Mouse (Mus musculus) midbrain, embryonic 12.5 days (tissue): Measurements from ENCODE around the gene Optc. TPM values are rescaled to one million over a fixed set of nuclear protein-coding genes. Genes with fewer than 3 reads are reported as not detected.

Experiments
- ATAC-seq: fragments of 200-750 bp; cut with Nextera tagmentation; 2 replicates; pipeline ENCODE4 v1.8.0; 2017; ENCODE audit warnings: low read depth, moderate TSS enrichment, moderate library complexity; ENCODE audit not compliant: low FRiP score
- H3K27ac ChIP-seq: fragments of 300-500 bp; sonication (generic); replicated peaks from 2 replicates; pipeline ENCODE4 v1.5.1; 2016; ENCODE audit warnings: mild to moderate bottlenecking
- H3K27me3 ChIP-seq: fragments of 300-500 bp; sonication (generic); 2 replicates; pipeline ENCODE4 v1.6.1; 2016; ENCODE audit warnings: mild to moderate bottlenecking
- H3K36me3 ChIP-seq: fragments of 300-500 bp; sonication (generic); 2 replicates; pipeline ENCODE4 v1.6.1; 2016
- H3K4me1 ChIP-seq: fragments of 300-500 bp; sonication (generic); 2 replicates; pipeline ENCODE4 v1.6.1; 2016
- H3K4me2 ChIP-seq: fragments of 300-500 bp; sonication (generic); replicated peaks from 2 replicates; pipeline ENCODE4 v1.6.1; 2016; ENCODE audit warnings: mild to moderate bottlenecking, moderate library complexity
- H3K4me3 ChIP-seq: fragments of 300-500 bp; sonication (generic); 2 replicates; pipeline ENCODE4 v1.5.1; 2016; ENCODE audit warnings: mild to moderate bottlenecking
- H3K9ac ChIP-seq: fragments of 300-500 bp; sonication (generic); replicated peaks from 2 replicates; pipeline ENCODE4 v1.6.1; 2016; ENCODE audit warnings: mild to moderate bottlenecking, moderate library complexity
- H3K9me3 ChIP-seq: fragments of 300-500 bp; sonication (generic); 2 replicates; pipeline ENCODE4 v1.6.1; 2016; ENCODE audit warnings: mild to moderate bottlenecking
- WGBS: fragments of 180-500 bp; shearing (Covaris S2); methylation state at CpG from one replicate; pipeline ENCODE4 v1.1.7; 2016; 5-methylcytosine and 5-hydroxymethylcytosine counted together
- polyA plus RNA-seq: library from polyadenylated mRNA; unstranded; fragments of >200 nt; fragmentation: Nextera tagmentation; extraction: Ambion mirVana; gene quantifications from 2 replicates; pipeline ENCODE4 v1.2.1, GENCODE M21; 2016

Gene Optc
- polyA plus RNA-seq, 1 experiment from 2014 or later, result 3.0 TPM

DNA sequence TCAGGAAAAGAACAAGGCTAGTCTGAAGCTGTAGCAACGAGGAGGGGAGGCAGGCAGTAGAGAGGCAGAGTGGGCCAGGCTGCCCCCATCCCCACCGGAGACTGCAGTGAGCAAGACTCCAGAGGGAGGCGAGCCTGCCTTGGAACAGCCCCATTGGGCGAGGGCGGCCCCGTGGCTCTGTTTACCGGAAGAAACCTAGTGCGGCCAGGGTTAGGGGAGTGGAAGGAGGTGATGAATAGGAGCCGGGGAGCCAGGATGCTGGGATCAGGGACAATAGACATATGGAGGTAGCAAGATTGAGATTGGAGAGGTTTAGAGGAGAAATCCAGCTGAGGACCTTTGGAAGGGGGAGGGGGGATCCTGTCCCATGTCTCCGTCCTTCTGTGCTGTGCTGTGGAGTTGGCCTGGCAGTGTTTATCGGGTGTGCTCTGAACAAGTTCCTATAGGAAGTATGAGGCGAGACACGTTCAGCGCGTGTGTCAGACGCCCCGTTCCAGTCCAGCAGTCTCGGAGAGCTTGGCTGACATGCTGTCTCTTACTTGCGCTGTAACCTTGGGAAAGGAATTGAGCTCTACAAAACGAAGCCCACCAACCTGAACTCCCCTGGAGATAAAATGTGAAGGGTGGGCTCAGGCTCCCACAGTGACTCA lies 17.7 kb downstream of the Optc start:
- ATAC-seq, result no peak; the same call in 1 of the 2 replicates
- H3K4me2 ChIP-seq, result peak overlapping the region; percentile 45
- no peak overlapping the region for H3K27ac ChIP-seq
- 0 out of 2 replicates have a peak overlapping the region, but pooled peaks have one; percentile 13 for H3K4me3 ChIP-seq
- no peaks in the 10 kb centered on the region for H3K9me3 ChIP-seq
- 14% methylated on average over 20 of the region's 20 CpGs for WGBS
- peaks cover 63% of the 10 kb centered on the region for H3K4me1 ChIP-seq
- H3K9ac ChIP-seq, result no peak overlapping the region; the same call in 1 of the 2 replicates
- H3K27me3 ChIP-seq, result peaks cover 26% of the 10 kb centered on the region; the same call in 1 of the 2 replicates
- no peaks in the 10 kb centered on the region for H3K36me3 ChIP-seq

DNA sequence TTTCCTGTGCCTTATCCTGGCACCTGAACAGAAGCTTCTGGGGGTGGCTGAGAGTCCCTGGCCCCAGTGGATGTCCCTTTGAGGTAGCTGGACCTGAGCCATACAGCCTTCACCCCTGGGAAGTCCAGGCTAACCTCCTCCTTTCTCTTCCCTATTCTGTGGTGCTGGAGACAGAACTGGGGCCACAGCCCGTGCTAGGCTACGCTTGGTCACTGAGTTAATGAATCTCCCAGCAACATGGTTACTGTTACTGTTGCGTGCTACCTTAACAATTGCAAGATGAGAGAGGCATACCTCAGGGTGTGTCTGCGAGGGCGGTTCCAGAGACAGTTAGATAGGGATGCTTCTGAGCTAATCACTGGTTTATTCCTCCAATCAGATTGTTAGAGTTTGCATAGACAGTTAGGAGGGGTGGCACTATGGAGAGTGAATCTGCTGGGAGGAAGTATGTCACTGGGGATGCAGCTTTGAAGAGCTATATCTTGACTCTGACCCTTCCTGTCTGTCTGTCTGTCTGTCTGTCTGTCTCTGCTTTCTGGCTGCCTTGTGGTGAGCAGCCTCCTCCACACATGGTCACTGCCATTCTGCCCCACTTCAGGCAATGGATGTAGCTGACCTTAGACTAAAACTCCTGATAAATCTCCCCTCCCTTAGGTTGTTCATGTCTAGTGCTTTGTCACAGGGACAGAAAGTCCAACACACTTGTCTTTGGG lies 20.1 kb downstream of the Optc start:
- Histone ChIP-seq H3K4me1 (peaks cover 61% of the 10 kb centered on the region), H3K27ac (no peak overlapping the region; the same call in 1 of the 2 replicates)

GRCm38 (mm10) chr1:133887044-133887443 lies 20.8 kb downstream of the Optc start:
- 8% methylated on average over 8 of the region's 8 CpGs for WGBS
- Histone ChIP-seq H3K27ac (no peak overlapping the region; the same call in 1 of the 2 replicates), H3K9ac (peak overlapping the region; percentile 46), H3K27me3 (peaks cover 25% of the 10 kb centered on the region; the same call in 1 of the 2 replicates), H3K36me3 (no peaks in the 10 kb centered on the region), H3K9me3 (no peaks in the 10 kb centered on the region), H3K4me3 (no peak overlapping the region), H3K4me1 (peaks cover 63% of the 10 kb centered on the region), H3K4me2 (peak overlapping the region; percentile 22)
- ATAC-seq, result peak; percentile 16; the same call in 1 of the 2 replicates

More for the DNA sequence above, 20.1 kb downstream of the Optc start:
- Histone ChIP-seq H3K4me2 (peak overlapping the region; percentile 22; the same call in 1 of the 2 replicates), H3K27me3 (peaks cover 26% of the 10 kb centered on the region; the same call in 1 of the 2 replicates), H3K9me3 (no peaks in the 10 kb centered on the region), H3K4me3 (no peak overlapping the region), H3K36me3 (no peaks in the 10 kb centered on the region), H3K9ac (no peak overlapping the region)
- ATAC-seq, result no peak
- 78% methylated on average over 5 of the region's 5 CpGs for WGBS

DNA sequence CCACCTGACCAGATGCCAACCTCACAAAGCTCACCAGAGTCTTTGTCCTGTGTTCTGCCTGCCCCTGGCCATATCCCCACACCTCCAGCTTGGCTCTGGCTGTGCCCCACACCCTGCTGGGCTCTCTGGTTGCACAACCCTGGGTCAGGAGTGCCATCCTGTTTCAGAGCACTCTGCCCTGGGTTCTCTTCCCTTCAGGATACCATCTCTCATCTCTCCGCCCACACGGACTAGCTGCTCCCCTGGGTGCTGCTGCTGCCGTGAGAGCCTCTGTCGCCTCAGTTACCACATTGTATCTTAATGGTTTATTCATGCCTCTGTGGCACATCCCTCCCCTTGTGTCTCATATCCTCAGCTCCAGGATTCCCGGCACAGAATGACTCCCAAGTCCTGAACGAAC lies 21.4 kb downstream of the Optc start:
- no peak for ATAC-seq
- H3K9ac ChIP-seq, result no peak overlapping the region; the same call in 1 of the 2 replicates
- no peak overlapping the region for H3K4me3 ChIP-seq
- peak overlapping the region; percentile 22 for H3K4me2 ChIP-seq
- H3K27me3 ChIP-seq, result peaks cover 25% of the 10 kb centered on the region; the same call in 1 of the 2 replicates
- H3K9me3 ChIP-seq, result no peaks in the 10 kb centered on the region
- H3K27ac ChIP-seq, result no peak overlapping the region
- peaks cover 66% of the 10 kb centered on the region for H3K4me1 ChIP-seq
- 22% methylated on average over 6 of the region's 6 CpGs for WGBS
- no peaks in the 10 kb centered on the region for H3K36me3 ChIP-seq

- no peak overlapping the region for H3K4me3 ChIP-seq
- peaks cover 25% of the 10 kb centered on the region; the same call in 1 of the 2 replicates for H3K27me3 ChIP-seq
- no peak overlapping the region for H3K4me2 ChIP-seq
- H3K4me1 ChIP-seq, result peaks cover 60% of the 10 kb centered on the region
- no peaks in the 10 kb centered on the region for H3K36me3 ChIP-seq
- 92% methylated on average over 6 of the region's 7 CpGs for WGBS
- ATAC-seq, result no peak
- no peak overlapping the region for H3K9ac ChIP-seq
- no peaks in the 10 kb centered on the region for H3K9me3 ChIP-seq
- H3K27ac ChIP-seq, result no peak overlapping the region
These were observed 22.0 kb downstream of the Optc start for GRCm38 (mm10) chr1:133885811-133886210.

GRCm38 (mm10) chr1:133884746-133885145 lies 23.1 kb downstream of the Optc start:
- Histone ChIP-seq H3K4me1 (peaks cover 50% of the 10 kb centered on the region), H3K4me2 (no peak overlapping the region), H3K27ac (peak overlapping the region; percentile 16; the same call in 1 of the 2 replicates), H3K9ac (no peak overlapping the region), H3K4me3 (no peak overlapping the region), H3K9me3 (no peaks in the 10 kb centered on the region), H3K36me3 (no peaks in the 10 kb centered on the region), H3K27me3 (peaks cover 22% of the 10 kb centered on the region; the same call in 1 of the 2 replicates)
- ATAC-seq, result no peak
- WGBS, result 73% methylated on average over 9 of the region's 9 CpGs

DNA sequence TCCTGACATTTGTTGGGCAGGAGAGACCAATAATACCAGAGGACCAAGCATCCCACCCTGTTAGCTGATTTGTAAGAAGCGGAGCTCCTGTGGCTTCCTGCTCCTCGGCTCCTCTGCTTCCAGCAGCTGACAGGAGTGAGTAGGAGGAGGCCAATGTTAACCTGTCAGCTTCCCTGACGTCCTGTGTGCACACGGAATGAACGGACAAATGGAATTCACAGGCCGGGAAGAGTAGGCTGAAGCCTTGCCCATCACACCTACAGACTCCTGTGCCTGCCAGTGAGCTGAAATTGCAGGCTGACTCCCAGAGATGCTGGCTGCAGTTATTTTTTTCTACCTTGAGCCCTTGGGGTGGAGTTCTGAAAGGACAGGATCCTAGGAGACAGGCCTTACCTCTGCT lies 23.7 kb downstream of the Optc start:
- H3K4me2 ChIP-seq, result no peak overlapping the region
- no peaks in the 10 kb centered on the region for H3K9me3 ChIP-seq
- ATAC-seq, result no peak
- peak overlapping the region; percentile 16; the same call in 1 of the 2 replicates for H3K27ac ChIP-seq
- no peak overlapping the region for H3K4me3 ChIP-seq
- 79% methylated on average over 6 of the region's 6 CpGs for WGBS
- no peak overlapping the region for H3K9ac ChIP-seq
- peaks cover 17% of the 10 kb centered on the region; the same call in 1 of the 2 replicates for H3K27me3 ChIP-seq
- peaks cover 43% of the 10 kb centered on the region for H3K4me1 ChIP-seq
- H3K36me3 ChIP-seq, result no peaks in the 10 kb centered on the region

- no peak for ATAC-seq
- no peaks in the 10 kb centered on the region for H3K9me3 ChIP-seq
- no peak overlapping the region for H3K4me3 ChIP-seq
- no peak overlapping the region for H3K9ac ChIP-seq
- peaks cover 5% of the 10 kb centered on the region; the same call in 1 of the 2 replicates for H3K27me3 ChIP-seq
- no peaks in the 10 kb centered on the region for H3K36me3 ChIP-seq
- no peak overlapping the region for H3K27ac ChIP-seq
- WGBS, result 52% methylated on average over 11 of the region's 11 CpGs
- no peak overlapping the region for H3K4me2 ChIP-seq
- H3K4me1 ChIP-seq, result peaks cover 30% of the 10 kb centered on the region
These were observed 25.2 kb downstream of the Optc start for GRCm38 (mm10) chr1:133882283-133883217.

GRCm38 (mm10) chr1:133881813-133882212 lies 26.0 kb downstream of the Optc start:
- no peaks in the 10 kb centered on the region for H3K36me3 ChIP-seq
- ATAC-seq, result no peak
- H3K9me3 ChIP-seq, result no peaks in the 10 kb centered on the region
- no peak overlapping the region for H3K4me3 ChIP-seq
- H3K27me3 ChIP-seq, result 0 out of 2 replicates have a peak, but pooled peaks cover 3% of the 10 kb centered on the region
- no peak overlapping the region for H3K9ac ChIP-seq
- 63% methylated on average over 6 of the region's 6 CpGs for WGBS
- peaks cover 23% of the 10 kb centered on the region for H3K4me1 ChIP-seq
- no peak overlapping the region for H3K27ac ChIP-seq
- H3K4me2 ChIP-seq, result no peak overlapping the region

- WGBS, result 73% methylated on average over 12 of the region's 12 CpGs
- Histone ChIP-seq H3K27me3 (0 out of 2 replicates have a peak, but pooled peaks cover 3% of the 10 kb centered on the region), H3K27ac (no peak overlapping the region), H3K4me3 (no peak overlapping the region), H3K9ac (no peak overlapping the region), H3K36me3 (no peaks in the 10 kb centered on the region), H3K4me2 (no peak overlapping the region), H3K4me1 (peaks cover 14% of the 10 kb centered on the region; the same call in 1 of the 2 replicates), H3K9me3 (no peaks in the 10 kb centered on the region)
- no peak for ATAC-seq
These were observed 28.9 kb downstream of the Optc start for GRCm38 (mm10) chr1:133878825-133879423.

DNA sequence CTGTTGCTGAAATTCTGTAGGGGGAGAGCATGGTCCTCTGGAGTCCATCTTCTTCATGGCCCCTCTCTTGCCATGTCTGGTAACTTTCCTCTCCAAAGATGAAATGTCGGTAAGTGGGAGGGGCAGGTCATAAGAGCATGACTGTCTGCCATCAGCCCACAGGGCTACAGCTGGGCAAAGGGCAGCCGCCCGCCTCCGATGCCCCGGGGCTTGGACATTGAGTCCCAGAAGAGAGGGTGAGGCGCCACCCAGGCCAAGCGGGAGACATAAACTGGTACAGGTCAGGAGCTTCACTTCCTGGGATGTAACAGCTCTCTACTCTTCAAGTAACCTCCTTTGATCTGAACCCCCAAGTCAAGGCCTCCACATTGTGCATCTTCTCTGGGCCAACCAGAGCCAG lies 30.9 kb downstream of the Optc start:
- Histone ChIP-seq H3K4me2 (no peak overlapping the region), H3K27me3 (0 out of 2 replicates have a peak, but pooled peaks cover 3% of the 10 kb centered on the region), H3K9ac (no peak overlapping the region), H3K27ac (no peak overlapping the region), H3K36me3 (no peaks in the 10 kb centered on the region), H3K9me3 (no peaks in the 10 kb centered on the region), H3K4me1 (peaks cover 11% of the 10 kb centered on the region; the same call in 1 of the 2 replicates), H3K4me3 (no peak overlapping the region)
- WGBS, result 92% methylated on average over 7 of the region's 7 CpGs
- no peak for ATAC-seq
